Mouse (Mus musculus): ENCODE results near the gene Gm35315. TPM values are rescaled to one million over a fixed set of nuclear protein-coding genes. Genes with fewer than 3 reads are reported as not detected.
"Not testable (repeated sequence)": the region's sequence is repeated elsewhere in the genome, so short reads cannot be mapped to it uniquely, and the experiment has no call there.

Gm35315 gene
- total RNA-seq, 2 experiments from 2014 or later, result 0.29 to 0.78 TPM

- ATAC-seq (ENCODE audit: poor library complexity, severe bottlenecking), result peak; percentile 39
These were observed 7.6 kb upstream of the Gm35315 start for GRCm38 (mm10) chr5:110101716-110102347.

- peak; percentile 29 for ATAC-seq (ENCODE audit: poor library complexity, severe bottlenecking)
These were observed 6.9 kb upstream of the Gm35315 start for GRCm38 (mm10) chr5:110100921-110101631.

GRCm38 (mm10) chr5:110099656-110100580, 5.7 kb upstream of the Gm35315 start, which contains the start of gene Plcxd1:
Gene Plcxd1, plus strand, starts transcription at chr5:110099969.
- ATAC-seq (ENCODE audit: poor library complexity, severe bottlenecking), result no peak

- no peak for ATAC-seq (ENCODE audit: poor library complexity, severe bottlenecking)
These were observed 4.8 kb upstream of the Gm35315 start for GRCm38 (mm10) chr5:110098991-110099477.

GRCm38 (mm10) chr5:110094847-110095213, 610 bp upstream of the Gm35315 start:
- peak; percentile 38 for ATAC-seq (ENCODE audit: poor library complexity, severe bottlenecking)

- ATAC-seq (ENCODE audit: poor library complexity, severe bottlenecking), result no peak
These were observed 2.7 kb downstream of the Gm35315 start for GRCm38 (mm10) chr5:110091546-110091945.

- no peak for ATAC-seq (ENCODE audit: poor library complexity, severe bottlenecking)
These were observed 7.9 kb downstream of the Gm35315 start for GRCm38 (mm10) chr5:110086161-110086866.

GRCm38 (mm10) chr5:110082961-110083360, 11.3 kb downstream of the Gm35315 start:
- no peak for ATAC-seq (ENCODE audit: poor library complexity, severe bottlenecking)

GRCm38 (mm10) chr5:110072413-110072812, 21.8 kb downstream of the Gm35315 start, which contains the start of gene Gm17655:
Gene Gm17655, minus strand, starts transcription at chr5:110072513.
- ATAC-seq (ENCODE audit: poor library complexity, severe bottlenecking), result not testable (repeated sequence)

- ATAC-seq (ENCODE audit: poor library complexity, severe bottlenecking), result peak; percentile 98
These were observed 36.4 kb downstream of the Gm35315 start for GRCm38 (mm10) chr5:110057637-110058408.

Other genes starting within 250 kb of the Gm35315 start
- 7.4 and 15.5 TPM in 2 replicates for gene Gm15446, start 171.0 kb downstream of the Gm35315 start, total RNA-seq (2015)
- gene Gm15446, start 171.0 kb downstream of the Gm35315 start, total RNA-seq (2017), result 28.0 and 31.8 TPM in 2 replicates
- 15.3 and 20.1 TPM in 2 replicates for gene Zfp932, start 97.9 kb downstream of the Gm35315 start, total RNA-seq (2015)
- gene Zfp932, start 97.9 kb downstream of the Gm35315 start, total RNA-seq (2017), result 39.2 and 50.6 TPM in 2 replicates
- gene Gm17655, start 21.9 kb downstream of the Gm35315 start, total RNA-seq (2015), result 12.1 and 13.7 TPM in 2 replicates
- gene Gm17655, start 21.9 kb downstream of the Gm35315 start, total RNA-seq (2017), result 4.4 and 4.6 TPM in 2 replicates
- not detected in 2 replicates for gene Plcxd1, start 5.5 kb upstream of the Gm35315 start, total RNA-seq (2015)
- 0.11 TPM in 1 of 2 replicates, not detected in the other for gene Plcxd1, start 5.5 kb upstream of the Gm35315 start, total RNA-seq (2017)
- gene Gtpbp6, start 13.8 kb upstream of the Gm35315 start, total RNA-seq (2015), result 7.5 and 14.5 TPM in 2 replicates
- gene Gtpbp6, start 13.8 kb upstream of the Gm35315 start, total RNA-seq (2017), result 15.9 and 17.9 TPM in 2 replicates
- gene Zfp605, start 15.7 kb upstream of the Gm35315 start, total RNA-seq (2015), result 2.5 and 4.2 TPM in 2 replicates
- 5.9 and 8.1 TPM in 2 replicates for gene Zfp605, start 15.7 kb upstream of the Gm35315 start, total RNA-seq (2017)
- gene Chfr, start 41.4 kb upstream of the Gm35315 start, total RNA-seq (2015), result 45.7 and 49.6 TPM in 2 replicates
- 73.1 and 78.6 TPM in 2 replicates for gene Chfr, start 41.4 kb upstream of the Gm35315 start, total RNA-seq (2017)
- gene Golga3, start 82.3 kb upstream of the Gm35315 start, total RNA-seq (2015), result 11.9 and 12.6 TPM in 2 replicates
- gene Golga3, start 82.3 kb upstream of the Gm35315 start, total RNA-seq (2017), result 22.7 and 24.6 TPM in 2 replicates
- gene Ankle2, start 136.6 kb upstream of the Gm35315 start, total RNA-seq (2015), result 59.7 and 62.4 TPM in 2 replicates
- 86.8 and 106 TPM in 2 replicates for gene Ankle2, start 136.6 kb upstream of the Gm35315 start, total RNA-seq (2017)
- 28.3 and 29.8 TPM in 2 replicates for gene Pgam5, start 175.5 kb upstream of the Gm35315 start, total RNA-seq (2015)
- 19.4 and 23.4 TPM in 2 replicates for gene Pgam5, start 175.5 kb upstream of the Gm35315 start, total RNA-seq (2017)
- gene Pxmp2, start 191.8 kb upstream of the Gm35315 start, total RNA-seq (2015), result 3.0 and 5.2 TPM in 2 replicates
- 5.0 and 8.6 TPM in 2 replicates for gene Pxmp2, start 191.8 kb upstream of the Gm35315 start, total RNA-seq (2017)
- 32.1 and 44.4 TPM in 2 replicates for gene Pole, start 191.9 kb upstream of the Gm35315 start, total RNA-seq (2015)
- 21.7 and 23.2 TPM in 2 replicates for gene Pole, start 191.9 kb upstream of the Gm35315 start, total RNA-seq (2017)
- not detected in 2 replicates for gene P2rx2, start 248.8 kb upstream of the Gm35315 start, total RNA-seq (2015)
- gene P2rx2, start 248.8 kb upstream of the Gm35315 start, total RNA-seq (2017), result 0.11 TPM in 1 of 2 replicates, not detected in the other

Measured in megakaryocyte, adult 5-6 weeks (primary cell).